11 mouse cellular contexts compared by ENCODE assay signal in the genomic region with DNA sequence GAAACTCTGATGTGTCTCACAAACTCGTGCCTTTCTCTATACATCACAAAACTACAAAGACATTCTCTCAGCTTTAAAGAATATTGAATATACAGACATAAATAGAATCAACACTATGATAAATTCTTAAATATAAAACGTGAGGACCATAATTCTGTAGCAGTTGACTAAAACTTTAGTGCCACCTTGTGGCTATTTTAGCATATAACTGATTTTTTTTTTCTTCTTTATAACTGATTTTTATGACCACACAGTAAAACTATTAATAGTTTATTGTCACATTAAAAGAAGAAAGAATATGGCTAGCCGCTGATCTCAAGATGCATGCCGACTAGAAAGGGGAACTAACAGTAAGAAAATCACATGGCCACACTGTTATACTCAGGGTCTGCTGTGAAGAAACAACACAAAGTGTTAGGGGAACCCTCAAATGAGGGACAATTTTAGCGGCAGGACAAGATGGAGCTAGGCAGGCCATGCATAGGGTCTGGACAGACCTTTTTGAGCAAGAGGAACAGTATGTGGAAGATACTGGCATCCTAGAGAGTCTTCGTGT. TPM values are rescaled to one million over a fixed set of nuclear protein-coding genes. Genes with fewer than 3 reads are reported as not detected.
DNase-seq lines count a peak whose midpoint lies in the region; ATAC-seq and TF ChIP-seq lines count a peak whose summit lies in the region.
"Had no signal": no experiment of that assay in that cellular context is flagged by ENCODE, and none has a peak within 500 bp of the region (broad histone marks: within the 10 kb centered on the region; RNA-seq: fewer than 3 reads in every experiment).

No protein-coding gene starts in this region.

- H3K4me2 ChIP-seq in intestine, postnatal 0 days (replicated peaks; ENCODE audit: low read depth) = no peak overlapping the region
- no peak overlapping the region for H3K4me2 ChIP-seq in intestine, embryonic 15.5 days (replicated peaks)
- H3K4me2 ChIP-seq: midbrain, embryonic 12.5 days had no signal

- whole genome bisulfite sequencing in intestine, postnatal 0 days = 29% methylated on average over 6 of the region's 6 CpGs
- WGBS in intestine, embryonic 15.5 days = 33% methylated on average over 6 of the region's 6 CpGs

- no peaks in the 10 kb centered on the region for H3K9me3 ChIP-seq in intestine, postnatal 0 days (ENCODE audit: control insufficient read depth)
- H3K9me3 ChIP-seq in intestine, embryonic 15.5 days = no peaks in the 10 kb centered on the region
- H3K9me3 ChIP-seq: midbrain, embryonic 12.5 days had no signal

- no peaks in the 10 kb centered on the region for H3K36me3 ChIP-seq in intestine, postnatal 0 days (ENCODE audit: control insufficient read depth, insufficient read depth)
- H3K36me3 ChIP-seq in intestine, embryonic 15.5 days = no peaks in the 10 kb centered on the region
- H3K36me3 ChIP-seq: midbrain, embryonic 12.5 days had no signal

- ATAC-seq in intestine, postnatal 0 days = no peak
- no peak for ATAC-seq in intestine, embryonic 15.5 days

- H3K9ac ChIP-seq in intestine, postnatal 0 days (ENCODE audit: low read depth, low read length) = no peak overlapping the region
- no peak overlapping the region for H3K9ac ChIP-seq in intestine, embryonic 15.5 days
- H3K9ac ChIP-seq: midbrain, embryonic 12.5 days had no signal

- no peak overlapping the region for H3K27ac ChIP-seq in intestine, postnatal 0 days (ENCODE audit: low read depth, low read length)
- H3K27ac ChIP-seq in intestine, embryonic 15.5 days = no peak overlapping the region
- H3K27ac ChIP-seq: midbrain, embryonic 12.5 days had no signal

- H3K4me1 ChIP-seq in intestine, postnatal 0 days (replicated peaks; ENCODE audit: control insufficient read depth, insufficient read depth, low read length) = no peaks in the 10 kb centered on the region
- no peaks in the 10 kb centered on the region for H3K4me1 ChIP-seq in intestine, embryonic 15.5 days (replicated peaks)
- H3K4me1 ChIP-seq: midbrain, embryonic 12.5 days had no signal

- TF ChIP-seq CTCF in intestine, postnatal 0 days (IDR thresholded peaks at IDR 0.05; ENCODE audit: low read depth) = peak; percentile 65

- no peaks in the 10 kb centered on the region for H3K27me3 ChIP-seq in intestine, postnatal 0 days (replicated peaks; ENCODE audit: control insufficient read depth, insufficient read depth, low read length)
- no peaks in the 10 kb centered on the region for H3K27me3 ChIP-seq in intestine, embryonic 15.5 days (replicated peaks)
- H3K27me3 ChIP-seq: midbrain, embryonic 12.5 days had no signal

- H3K4me3 ChIP-seq in intestine, postnatal 0 days (ENCODE audit: low read depth, low read length) = no peak overlapping the region
- H3K4me3 ChIP-seq in intestine, embryonic 15.5 days (replicated peaks) = no peak overlapping the region
- H3K4me3 ChIP-seq: midbrain, embryonic 12.5 days had no signal

- DNase-seq in thymus, postnatal 0 days (ENCODE audit: low spot score) = peak; percentile 43
- no peak for DNase-seq in thymus, adult 18-20 months
- peak; percentile 14 for DNase-seq in c-Kit-positive CD71-positive TER-119-positive erythroid progenitor cells, embryonic 14.5 days (ENCODE audit: low spot score)
- DNase-seq in adrenal gland, postnatal 36 days = no peak
- no peak for DNase-seq in ovary, postnatal 14 days (ENCODE audit: low spot score)
- no peak for DNase-seq in layer of hippocampus, postnatal 36 days

RNA-seq across cellular contexts. Expression of a gene that starts 18.9 kb away (rescaled TPM):
- 0.21 and 0.25 TPM in 2 replicates for polyA plus RNA-seq in intestine, postnatal 0 days (2015; fragmentation: Nextera tagmentation; extraction: Ambion mirVana)
- polyA plus RNA-seq in intestine, embryonic 15.5 days (2015; fragmentation: Nextera tagmentation; extraction: Ambion mirVana) = 0.30 and 0.35 TPM in 2 replicates
- polyA plus RNA-seq in thymus, postnatal 0 days (2015; fragmentation: Nextera tagmentation; extraction: Ambion mirVana) = 1.8 and 2.1 TPM in 2 replicates
- total RNA-seq in adrenal gland, postnatal 36 days (2021) = under 1 TPM; 0.40 to 0.86 TPM
- under 1 TPM in 1 of 2 experiments, not detected in 1; 0.60 TPM for total RNA-seq in layer of hippocampus, postnatal 36 days (2021)
- total RNA-seq: gastrocnemius, adult 8-10 months; left cerebral cortex, postnatal 14 days had no signal
- polyA plus RNA-seq: midbrain, embryonic 12.5 days had no signal

Comparison
In these comparisons a context has a peak if more than half of its experiments do, and no peak if none do; other contexts are left out.
1. DNase-seq: peak in thymus, postnatal 0 days (single experiment) and c-Kit-positive CD71-positive TER-119-positive erythroid progenitor cells, embryonic 14.5 days (single experiment); none in thymus, adult 18-20 months (0 of 2), adrenal gland, postnatal 36 days (0 of 2), ovary, postnatal 14 days (single experiment) and layer of hippocampus, postnatal 36 days (0 of 2).